In genomic region chr12:119425749-119426148, GRCm38 (mm10) we compare ENCODE assay signal across 28 mouse cellular contexts.
A peak's percentile ranks its signal among the peaks of the same experiment; 100 is the strongest.
DNase-seq lines count a peak whose midpoint lies in the region; ATAC-seq and TF ChIP-seq lines count a peak whose summit lies in the region.
"Had no signal": no experiment of that assay in that cellular context is flagged by ENCODE, and none has a peak within 500 bp of the region (broad histone marks: within the 10 kb centered on the region; RNA-seq: fewer than 3 reads in every experiment).

No protein-coding gene starts in this region.

- no peak overlapping the region for H3K9ac ChIP-seq in liver, embryonic 11.5 days (ENCODE audit: low read depth, low read length)
- H3K9ac ChIP-seq in liver, embryonic 15.5 days, result no peak overlapping the region
- H3K9ac ChIP-seq in midbrain, embryonic 11.5 days (ENCODE audit: low read length), result no peak overlapping the region
- H3K9ac ChIP-seq: forebrain, embryonic 13.5 days; hindbrain, embryonic 15.5 days; limb, embryonic 15.5 days; midbrain, embryonic 15.5 days; neural tube, embryonic 13.5 days had no signal

- no peak overlapping the region for H3K4me2 ChIP-seq in liver, embryonic 11.5 days
- no peak overlapping the region for H3K4me2 ChIP-seq in liver, embryonic 15.5 days
- no peak overlapping the region for H3K4me2 ChIP-seq in midbrain, embryonic 11.5 days
- H3K4me2 ChIP-seq: forebrain, embryonic 13.5 days; hindbrain, embryonic 15.5 days; limb, embryonic 15.5 days; midbrain, embryonic 15.5 days; neural tube, embryonic 13.5 days had no signal

- no peak for DNase-seq in liver, embryonic 11.5 days (ENCODE audit: low spot score)
- no peak for DNase-seq in liver
- DNase-seq in kidney, adult 2 months, result no peak
- no peak for DNase-seq in midbrain, embryonic 11.5 days (ENCODE audit: low spot score, missing footprints)
- no peak for DNase-seq in urinary bladder, postnatal 36 days (ENCODE audit: low spot score in 2 of 2)
- DNase-seq: cerebellum, adult 11-12 months; cerebellum, adult 9-11 months; gastrocnemius, postnatal 25 days; heart, adult 18-20 months; heart, postnatal 14 days; kidney, adult 9 months; kidney, postnatal 10 days; layer of hippocampus, postnatal 36 days; lung, postnatal 36 days; right cerebral cortex, postnatal 4 days; thymus, postnatal 14 days had no signal

- no peaks in the 10 kb centered on the region for H3K9me3 ChIP-seq in liver, embryonic 11.5 days (ENCODE audit: control insufficient read depth, low read length)
- no peaks in the 10 kb centered on the region for H3K9me3 ChIP-seq in liver, embryonic 15.5 days (replicated peaks)
- no peaks in the 10 kb centered on the region for H3K9me3 ChIP-seq in midbrain, embryonic 11.5 days (ENCODE audit: control insufficient read depth, low read length)
- H3K9me3 ChIP-seq: forebrain, embryonic 13.5 days; G1E; hindbrain, embryonic 10.5 days; hindbrain, embryonic 15.5 days; limb, embryonic 10.5 days; limb, embryonic 15.5 days; midbrain, embryonic 15.5 days; neural tube, embryonic 13.5 days had no signal

- no peaks in the 10 kb centered on the region for H3K4me1 ChIP-seq in liver, embryonic 11.5 days (replicated peaks; ENCODE audit: control insufficient read depth, insufficient read depth, low read length)
- peaks cover 3% of the 10 kb centered on the region; the same call in 1 of the 2 replicates for H3K4me1 ChIP-seq in liver, embryonic 15.5 days (replicated peaks)
- H3K4me1 ChIP-seq in kidney, adult 2 months (ENCODE audit: control insufficient read depth, insufficient read depth, low read length), result no peaks in the 10 kb centered on the region
- H3K4me1 ChIP-seq in midbrain, embryonic 11.5 days (ENCODE audit: control insufficient read depth, insufficient read depth, low read length), result no peaks in the 10 kb centered on the region
- H3K4me1 ChIP-seq: forebrain, embryonic 13.5 days; hindbrain, embryonic 10.5 days; hindbrain, embryonic 15.5 days; limb, embryonic 10.5 days; limb, embryonic 15.5 days; midbrain, embryonic 15.5 days; neural tube, embryonic 13.5 days had no signal

- ATAC-seq in liver, embryonic 11.5 days (replicated peaks; ENCODE audit: low FRiP score), result peak; percentile 76
- ATAC-seq in erythroid progenitor cell, adult 5-6 weeks (replicated peaks; ENCODE audit: low FRiP score, poor library complexity, severe bottlenecking), result peak; percentile 72
- ATAC-seq in liver, embryonic 15.5 days (ENCODE audit: insufficient read depth), result peak; percentile 80
- ATAC-seq in megakaryocyte-erythroid progenitor cell, adult 5-6 weeks (replicated peaks; ENCODE audit: low FRiP score, low TSS enrichment, poor library complexity, severe bottlenecking), result peak; percentile 96
- ATAC-seq in midbrain, embryonic 11.5 days (ENCODE audit: low FRiP score), result no peak
- ATAC-seq: forebrain, embryonic 13.5 days; inflammation-experienced regulatory T-cells, adult 6 months; midbrain, embryonic 15.5 days had no signal

- no peaks in the 10 kb centered on the region for H3K27me3 ChIP-seq in liver, embryonic 11.5 days (replicated peaks; ENCODE audit: control insufficient read depth, insufficient read depth, low read length)
- no peaks in the 10 kb centered on the region for H3K27me3 ChIP-seq in liver, embryonic 15.5 days
- no peaks in the 10 kb centered on the region for H3K27me3 ChIP-seq in kidney, adult 2 months (replicated peaks; ENCODE audit: control insufficient read depth, insufficient read depth, low read length)
- H3K27me3 ChIP-seq in midbrain, embryonic 11.5 days (ENCODE audit: control insufficient read depth, insufficient read depth, low read length), result no peaks in the 10 kb centered on the region
- H3K27me3 ChIP-seq: forebrain, embryonic 13.5 days; hindbrain, embryonic 15.5 days; limb, embryonic 15.5 days; midbrain, embryonic 15.5 days; neural tube, embryonic 13.5 days had no signal

- H3K36me3 ChIP-seq in liver, embryonic 11.5 days (ENCODE audit: control insufficient read depth, insufficient read depth, low read length), result no peaks in the 10 kb centered on the region
- H3K36me3 ChIP-seq in liver, embryonic 15.5 days (replicated peaks), result no peaks in the 10 kb centered on the region
- H3K36me3 ChIP-seq in kidney, adult 2 months (ENCODE audit: control insufficient read depth, insufficient read depth, low read length), result no peaks in the 10 kb centered on the region
- no peaks in the 10 kb centered on the region for H3K36me3 ChIP-seq in midbrain, embryonic 11.5 days (ENCODE audit: control insufficient read depth, insufficient read depth, low read length)
- H3K36me3 ChIP-seq: G1E; hindbrain, embryonic 10.5 days; hindbrain, embryonic 15.5 days; limb, embryonic 10.5 days; limb, embryonic 15.5 days; midbrain, embryonic 15.5 days; neural tube, embryonic 13.5 days had no signal

- H3K4me3 ChIP-seq in liver, embryonic 11.5 days (ENCODE audit: low read depth, low read length), result no peak overlapping the region
- H3K4me3 ChIP-seq in liver, embryonic 15.5 days (replicated peaks), result no peak overlapping the region
- H3K4me3 ChIP-seq in kidney, adult 2 months (ENCODE audit: insufficient read depth, low read depth, low read length), result no peak overlapping the region
- no peak overlapping the region for H3K4me3 ChIP-seq in midbrain, embryonic 11.5 days (ENCODE audit: low read depth, low read length)
- H3K4me3 ChIP-seq: forebrain, embryonic 13.5 days; hindbrain, embryonic 10.5 days; hindbrain, embryonic 15.5 days; limb, embryonic 10.5 days; limb, embryonic 15.5 days; midbrain, embryonic 15.5 days; neural tube, embryonic 13.5 days had no signal

- TF ChIP-seq CTCF in kidney, adult 2 months (conservative IDR thresholded peaks at IDR 0.05; ENCODE audit: insufficient read depth, insufficient read length, low read depth, low read length), result no peak

- no peak overlapping the region for H3K27ac ChIP-seq in liver, embryonic 11.5 days (ENCODE audit: low read depth, low read length)
- no peak overlapping the region for H3K27ac ChIP-seq in liver, embryonic 15.5 days (replicated peaks)
- no peak overlapping the region for H3K27ac ChIP-seq in kidney, adult 2 months (ENCODE audit: insufficient read depth, low read depth, low read length)
- no peak overlapping the region for H3K27ac ChIP-seq in midbrain, embryonic 11.5 days (ENCODE audit: low read depth, low read length)
- H3K27ac ChIP-seq: forebrain, embryonic 13.5 days; hindbrain, embryonic 10.5 days; hindbrain, embryonic 15.5 days; limb, embryonic 10.5 days; limb, embryonic 15.5 days; midbrain, embryonic 15.5 days; neural tube, embryonic 13.5 days had no signal

- 42% methylated on average over 2 of the region's 2 CpGs for WGBS in liver, embryonic 11.5 days
- WGBS in liver, embryonic 15.5 days (ENCODE audit: insufficient replicate concordance), result 24% methylated on average over 2 of the region's 2 CpGs
- 86% methylated on average over 2 of the region's 2 CpGs for WGBS in kidney, adult 2 months
- WGBS in midbrain, embryonic 11.5 days, result 84% methylated on average over 2 of the region's 2 CpGs

- TF ChIP-seq POLR2A in kidney, adult 2 months (IDR thresholded peaks at IDR 0.05; ENCODE audit: low read depth, low read length), result no peak
